Mouse (Mus musculus) limb, embryonic 11.5 days (tissue): ENCODE results near the gene Ppfibp2. TPM values are rescaled to one million over a fixed set of nuclear protein-coding genes. Genes with fewer than 3 reads are reported as not detected.
A peak's percentile ranks its signal among the peaks of the same experiment; 100 is the strongest.

ENCODE experiments used
- ATAC-seq: fragments of 200-750 bp; cut with Nextera tagmentation; 2 replicates; pipeline ENCODE4 v1.8.0; 2017; ENCODE audit warnings: low read depth; ENCODE audit not compliant: insufficient number of reproducible peaks, low FRiP score, low TSS enrichment
- DNase-seq: peaks from one replicate; pipeline ENCODE4 v3.0.0-alpha.2; 2015; ENCODE audit warnings: low spot score
- H3K27ac ChIP-seq: fragments of 300-500 bp; sonication (generic); replicated peaks from 2 replicates; pipeline ENCODE4 v1.5.1; 2014; ENCODE audit warnings: low read depth, mild to moderate bottlenecking, low read length
- H3K27me3 ChIP-seq: fragments of 300-500 bp; sonication (generic); 2 replicates; pipeline ENCODE4 v1.6.1; 2014; ENCODE audit warnings: mild to moderate bottlenecking, low read length, mixed read lengths; ENCODE audit not compliant: control insufficient read depth, insufficient read depth
- H3K36me3 ChIP-seq: fragments of 300-500 bp; sonication (generic); 2 replicates; pipeline ENCODE4 v1.6.1; 2014; ENCODE audit warnings: mild to moderate bottlenecking, low read length, moderate library complexity, mixed read lengths; ENCODE audit not compliant: control insufficient read depth, insufficient read depth
- H3K4me1 ChIP-seq: fragments of 300-500 bp; sonication (generic); 2 replicates; pipeline ENCODE4 v1.6.1; 2014; ENCODE audit warnings: low read length, mixed read lengths; ENCODE audit not compliant: control insufficient read depth, insufficient read depth
- H3K4me2 ChIP-seq: fragments of 300-500 bp; sonication (generic); 2 replicates; pipeline ENCODE4 v1.6.1; 2014; ENCODE audit warnings: low read depth, mild to moderate bottlenecking, moderate library complexity; ENCODE audit not compliant: severe bottlenecking
- H3K4me3 ChIP-seq: fragments of 300-500 bp; sonication (generic); 2 replicates; pipeline ENCODE4 v1.5.1; 2014; ENCODE audit warnings: low read depth, low read length
- H3K9ac ChIP-seq: fragments of 300-500 bp; sonication (generic); 2 replicates; pipeline ENCODE4 v1.6.1; 2014; ENCODE audit warnings: mild to moderate bottlenecking, low read length
- H3K9me3 ChIP-seq: fragments of 300-500 bp; sonication (generic); 2 replicates; pipeline ENCODE4 v1.6.1; 2016; ENCODE audit warnings: low read length; ENCODE audit not compliant: control insufficient read depth
- WGBS: fragments of 180-500 bp; shearing (Covaris S2); extraction: QIAGEN DNeasy Blood & Tissue Kit; methylation state at CpG from one replicate; pipeline ENCODE4 v1.1.7; 2014; 5-methylcytosine and 5-hydroxymethylcytosine counted together
- polyA plus RNA-seq: library from polyadenylated mRNA; unstranded; fragments of >200 nt; fragmentation: Nextera tagmentation; extraction: Ambion mirVana; gene quantifications from 2 replicates; pipeline ENCODE4 v1.2.1, GENCODE M21; 2014

Ppfibp2 gene
- polyA plus RNA-seq, 1 experiment from 2014 or later: 18.3 TPM

GRCm38 (mm10) chr7:107618028-107618992, 23.3 kb downstream of the Ppfibp2 start:
- Histone ChIP-seq H3K9me3 (no peaks in the 10 kb centered on the region), H3K27me3 (no peaks in the 10 kb centered on the region), H3K4me3 (no peak overlapping the region), H3K9ac (no peak overlapping the region), H3K36me3 (no peaks in the 10 kb centered on the region), H3K27ac (no peak overlapping the region), H3K4me1 (peaks cover 10% of the 10 kb centered on the region), H3K4me2 (no peak overlapping the region)
- ATAC-seq: 0 out of 2 replicates have a peak, but pooled peaks have one; percentile 28
- WGBS: 36% methylated on average over 10 of the region's 11 CpGs
- DNase-seq: no peak

- Histone ChIP-seq H3K27me3 (no peaks in the 10 kb centered on the region), H3K36me3 (no peaks in the 10 kb centered on the region), H3K9me3 (no peaks in the 10 kb centered on the region), H3K4me3 (no peak overlapping the region), H3K27ac (no peak overlapping the region), H3K4me1 (peaks cover 10% of the 10 kb centered on the region), H3K4me2 (no peak overlapping the region), H3K9ac (no peak overlapping the region)
- ATAC-seq (peak; percentile 72), DNase-seq (peak; percentile 43)
- 23% methylated on average over 4 of the region's 4 CpGs for WGBS
Measured at GRCm38 (mm10) chr7:107619225-107619624, 24.2 kb downstream of the Ppfibp2 start.

GRCm38 (mm10) chr7:107620137-107620536, 25.1 kb downstream of the Ppfibp2 start:
- no peaks in the 10 kb centered on the region for H3K36me3 ChIP-seq
- no peaks in the 10 kb centered on the region for H3K9me3 ChIP-seq
- no peak overlapping the region for H3K4me3 ChIP-seq
- 80% methylated on average over 3 of the region's 3 CpGs for WGBS
- no peak overlapping the region for H3K27ac ChIP-seq
- ATAC-seq (no peak), DNase-seq (no peak)
- H3K27me3 ChIP-seq: no peaks in the 10 kb centered on the region
- no peak overlapping the region for H3K4me2 ChIP-seq
- H3K4me1 ChIP-seq: peaks cover 10% of the 10 kb centered on the region
- H3K9ac ChIP-seq: no peak overlapping the region

GRCm38 (mm10) chr7:107624432-107624831, 29.4 kb downstream of the Ppfibp2 start:
- no peak for DNase-seq
- Histone ChIP-seq H3K9ac (no peak overlapping the region), H3K9me3 (no peaks in the 10 kb centered on the region), H3K27me3 (no peaks in the 10 kb centered on the region), H3K4me1 (no peaks in the 10 kb centered on the region), H3K27ac (no peak overlapping the region), H3K4me3 (no peak overlapping the region), H3K4me2 (no peak overlapping the region), H3K36me3 (no peaks in the 10 kb centered on the region)
- WGBS: 60% methylated on average over 3 of the region's 3 CpGs
- ATAC-seq: no peak

- WGBS: 85% methylated on average over 2 of the region's 2 CpGs
- no peaks in the 10 kb centered on the region for H3K4me1 ChIP-seq
- no peak for ATAC-seq
Measured at GRCm38 (mm10) chr7:107625061-107625460, 30.1 kb downstream of the Ppfibp2 start, which contains the start of gene 5330417H12Rik. Gene 5330417H12Rik, minus strand, starts transcription at chr7:107625161.

GRCm38 (mm10) chr7:107625781-107626180, 30.8 kb downstream of the Ppfibp2 start:
- no peaks in the 10 kb centered on the region for H3K9me3 ChIP-seq
- WGBS: 90% methylated on average over 6 of the region's 6 CpGs
- no peak for DNase-seq
- H3K27me3 ChIP-seq: no peaks in the 10 kb centered on the region
- no peak overlapping the region for H3K4me3 ChIP-seq
- no peak overlapping the region for H3K9ac ChIP-seq
- H3K4me1 ChIP-seq: no peaks in the 10 kb centered on the region
- H3K4me2 ChIP-seq: no peak overlapping the region
- no peak for ATAC-seq
- no peak overlapping the region for H3K27ac ChIP-seq
- no peaks in the 10 kb centered on the region for H3K36me3 ChIP-seq

More at GRCm38 (mm10) chr7:107625061-107625460, 30.1 kb downstream of the Ppfibp2 start, which contains the start of gene 5330417H12Rik:
- H3K36me3 ChIP-seq: no peaks in the 10 kb centered on the region
- DNase-seq: no peak
- no peak within 1 kb of the TSS for H3K4me2 ChIP-seq
- no peaks in the 10 kb centered on the region for H3K9me3 ChIP-seq
- H3K27ac ChIP-seq: no peak within 1 kb of the TSS
- no peak within 1 kb of the TSS for H3K4me3 ChIP-seq
- no peaks in the 10 kb centered on the region for H3K27me3 ChIP-seq
- no peak within 1 kb of the TSS for H3K9ac ChIP-seq

GRCm38 (mm10) chr7:107628383-107628782, 33.4 kb downstream of the Ppfibp2 start:
- DNase-seq (no peak), ATAC-seq (no peak)
- Histone ChIP-seq H3K4me1 (no peaks in the 10 kb centered on the region), H3K4me2 (no peak overlapping the region), H3K9me3 (no peaks in the 10 kb centered on the region), H3K36me3 (no peaks in the 10 kb centered on the region), H3K27me3 (no peaks in the 10 kb centered on the region), H3K27ac (no peak overlapping the region), H3K9ac (no peak overlapping the region), H3K4me3 (no peak overlapping the region)

- no peaks in the 10 kb centered on the region for H3K9me3 ChIP-seq
- H3K4me2 ChIP-seq: no peak overlapping the region
- no peak overlapping the region for H3K9ac ChIP-seq
- no peaks in the 10 kb centered on the region for H3K36me3 ChIP-seq
- 92% methylated on average over 4 of the region's 4 CpGs for WGBS
- no peak for DNase-seq
- no peak overlapping the region for H3K4me3 ChIP-seq
- ATAC-seq: no peak
- H3K27me3 ChIP-seq: no peaks in the 10 kb centered on the region
- no peak overlapping the region for H3K27ac ChIP-seq
- no peaks in the 10 kb centered on the region for H3K4me1 ChIP-seq
Measured at GRCm38 (mm10) chr7:107633201-107633600, 38.2 kb downstream of the Ppfibp2 start.
